Mouse (Mus musculus): ENCODE measurements around the gene Zgrf1. TPM values are rescaled to one million over a fixed set of nuclear protein-coding genes. Genes with fewer than 3 reads are reported as not detected.

Gene Zgrf1
- polyA plus RNA-seq, 1 experiment from 2014 or later, result 10.8 TPM

- 65% methylated on average over 7 of the region's 7 CpGs for WGBS
Measured at GRCm38 (mm10) chr3:127660712-127661111, 107.4 kb downstream of the Zgrf1 start.

GRCm38 (mm10) chr3:127661646-127662531 is 108.6 kb downstream of the Zgrf1 start:
- peak; percentile 71 for ATAC-seq (ENCODE audit: low FRiP score)
- Histone ChIP-seq H3K4me1 (peaks cover 14% of the 10 kb centered on the region; the same call in 1 of the 2 replicates), H3K9ac (no peak overlapping the region), H3K4me2 (replicated peaks) (peak overlapping the region; percentile 7; the same call in 1 of the 2 replicates), H3K27ac (peak overlapping the region; percentile 19), H3K9me3 (replicated peaks) (no peaks in the 10 kb centered on the region), H3K4me3 (no peak overlapping the region), H3K27me3 (peaks cover 3% of the 10 kb centered on the region; the same call in 1 of the 2 replicates), H3K36me3 (no peaks in the 10 kb centered on the region)
- WGBS, result 31% methylated on average over 22 of the region's 22 CpGs

More at GRCm38 (mm10) chr3:127660712-127661111, 107.4 kb downstream of the Zgrf1 start:
- Histone ChIP-seq H3K36me3 (no peaks in the 10 kb centered on the region), H3K4me1 (peaks cover 14% of the 10 kb centered on the region; the same call in 1 of the 2 replicates), H3K4me3 (no peak overlapping the region), H3K4me2 (replicated peaks) (no peak overlapping the region), H3K9ac (no peak overlapping the region), H3K27me3 (peaks cover 3% of the 10 kb centered on the region; the same call in 1 of the 2 replicates), H3K27ac (no peak overlapping the region), H3K9me3 (replicated peaks) (no peaks in the 10 kb centered on the region)
- ATAC-seq (ENCODE audit: low FRiP score), result no peak

MicroRNAs within 50 kb of the gene (microRNA counts, 519-probe panel; counts per million panel counts)
- 3,123 counts per million, percentile 70 among the panel's probes with 10 or more counts for microRNA mmu-miR-302a
- 470 counts per million, percentile 58 among the panel's probes with 10 or more counts for microRNA mmu-miR-302b
- 470 counts per million, percentile 58 among the panel's probes with 10 or more counts for microRNA mmu-miR-302c
- microRNA mmu-miR-302d, result 4,008 counts per million, percentile 82 among the panel's probes with 10 or more counts
- microRNA mmu-miR-367, result 3,178 counts per million, percentile 71 among the panel's probes with 10 or more counts

Small RNA genes within 50 kb of the gene (microRNA-seq; reads per million reads assigned to microRNA genes)
- gene Mir302a (1,312 reads per million, percentile 77 among the genes with 10 or more reads in this experiment), gene Mir302b (723 reads per million, percentile 71 among the genes with 10 or more reads in this experiment), gene Mir302c (130 reads per million, percentile 50 among the genes with 10 or more reads in this experiment), gene Mir302d (1,077 reads per million, percentile 75 among the genes with 10 or more reads in this experiment), gene Mir367 (not detected)

Other genes starting within 250 kb of the Zgrf1 start
- 131 and 138 TPM in 2 replicates for gene Ank2, start 54.1 kb upstream of the Zgrf1 start, polyA plus RNA-seq (2016; fragmentation: Nextera tagmentation; extraction: Ambion mirVana)
- gene Larp7, start 140 bp upstream of the Zgrf1 start, polyA plus RNA-seq (2016; fragmentation: Nextera tagmentation; extraction: Ambion mirVana), result 49.8 and 55.6 TPM in 2 replicates
- 43.9 and 48.7 TPM in 2 replicates for gene Neurog2, start 79.6 kb downstream of the Zgrf1 start, polyA plus RNA-seq (2016; fragmentation: Nextera tagmentation; extraction: Ambion mirVana)
- 1.5 and 1.6 TPM in 2 replicates for gene Alpk1, start 227.0 kb downstream of the Zgrf1 start, polyA plus RNA-seq (2016; fragmentation: Nextera tagmentation; extraction: Ambion mirVana)
- gene Tifa, start 236.3 kb downstream of the Zgrf1 start, polyA plus RNA-seq (2016; fragmentation: Nextera tagmentation; extraction: Ambion mirVana), result 3.4 and 3.7 TPM in 2 replicates

Data from hindbrain, embryonic 12.5 days (tissue).